Comparison of ENCODE assay signal across 8 mouse cellular contexts in genomic region chr4:117155020-117155791, GRCm38 (mm10). TPM values are rescaled to one million over a fixed set of nuclear protein-coding genes. Genes with fewer than 3 reads are reported as not detected.
DNase-seq lines count a peak whose midpoint lies in the region; ATAC-seq lines count a peak whose summit lies in the region.

No protein-coding gene starts in this region.

- DNase-seq in cerebellum, adult 9-11 months, result peak; percentile 28
- no peak for DNase-seq in cerebellum, adult 11 months
- DNase-seq in thymus, postnatal 0 days (ENCODE audit: low spot score), result peak; percentile 17
- no peak for DNase-seq in thymus, postnatal 4 days
- DNase-seq in intestine, embryonic 14.5 days (ENCODE audit: low spot score), result no peak
- no peak for DNase-seq in thymus, postnatal 10 days (ENCODE audit: low spot score in 2 of 2)

- ATAC-seq in intestine, embryonic 14.5 days (replicated peaks; ENCODE audit: low FRiP score, low TSS enrichment, low read depth), result no peak
- peak; percentile 29 for ATAC-seq in midbrain, embryonic 16.5 days
- no peak for ATAC-seq in monocyte, adult 5-6 weeks (replicated peaks; ENCODE audit: insufficient number of reproducible peaks, low FRiP score, low TSS enrichment, poor library complexity, severe bottlenecking)

- H3K36me3 ChIP-seq in intestine, embryonic 14.5 days (ENCODE audit: control insufficient read depth, insufficient read depth, low read length), result peaks cover 66% of the 10 kb centered on the region
- peaks cover 27% of the 10 kb centered on the region for H3K36me3 ChIP-seq in midbrain, embryonic 16.5 days (ENCODE audit: control insufficient read depth, insufficient read depth, low read length)

- peaks cover 5% of the 10 kb centered on the region; the same call in 1 of the 2 replicates for H3K4me1 ChIP-seq in intestine, embryonic 14.5 days (replicated peaks; ENCODE audit: control insufficient read depth, insufficient read depth, low read length)
- H3K4me1 ChIP-seq in midbrain, embryonic 16.5 days (ENCODE audit: control insufficient read depth, insufficient read depth, low read length), result peaks cover 12% of the 10 kb centered on the region

- H3K9me3 ChIP-seq in intestine, embryonic 14.5 days (ENCODE audit: control insufficient read depth, low read length), result no peaks in the 10 kb centered on the region
- no peaks in the 10 kb centered on the region for H3K9me3 ChIP-seq in midbrain, embryonic 16.5 days (replicated peaks; ENCODE audit: control insufficient read depth, low read length, poor library complexity, severe bottlenecking)

- H3K4me3 ChIP-seq in intestine, embryonic 14.5 days (ENCODE audit: low read depth, low read length), result peak overlapping the region; percentile 68
- peak overlapping the region; percentile 94 for H3K4me3 ChIP-seq in midbrain, embryonic 16.5 days (ENCODE audit: low read depth, low read length)

- H3K27me3 ChIP-seq in intestine, embryonic 14.5 days (replicated peaks; ENCODE audit: control insufficient read depth, insufficient read depth, low read length), result no peaks in the 10 kb centered on the region
- H3K27me3 ChIP-seq in midbrain, embryonic 16.5 days (ENCODE audit: control insufficient read depth, insufficient read depth, low read depth, low read length), result no peaks in the 10 kb centered on the region

- peak overlapping the region; percentile 94 for H3K27ac ChIP-seq in intestine, embryonic 14.5 days (ENCODE audit: low read depth)
- H3K27ac ChIP-seq in midbrain, embryonic 16.5 days (ENCODE audit: low read length), result peak overlapping the region; percentile 93

- H3K4me2 ChIP-seq in intestine, embryonic 14.5 days (ENCODE audit: low read length), result peak overlapping the region; percentile 56
- H3K4me2 ChIP-seq in midbrain, embryonic 16.5 days (ENCODE audit: low read length), result peak overlapping the region; percentile 86

- WGBS in intestine, embryonic 14.5 days, result 1% methylated on average over 44 of the region's 44 CpGs
- 2% methylated on average over 44 of the region's 44 CpGs for WGBS in midbrain, embryonic 16.5 days

- H3K9ac ChIP-seq in intestine, embryonic 14.5 days (ENCODE audit: low read length), result peak overlapping the region; percentile 95
- peak overlapping the region; percentile 99 for H3K9ac ChIP-seq in midbrain, embryonic 16.5 days (ENCODE audit: low read depth, low read length)

RNA-seq across cellular contexts. Expression of gene Rps8, which starts 0.8 kb away (rescaled TPM):
- polyA plus RNA-seq in thymus, postnatal 0 days (2015; fragmentation: Nextera tagmentation; extraction: Ambion mirVana), result 1,163 and 1,165 TPM in 2 replicates
- 1,373 and 1,522 TPM in 2 replicates for polyA plus RNA-seq in intestine, embryonic 14.5 days (2014; fragmentation: Nextera tagmentation; extraction: Ambion mirVana)
- 381 and 382 TPM in 2 replicates for polyA plus RNA-seq in midbrain, embryonic 16.5 days (2015; fragmentation: Nextera tagmentation; extraction: Ambion mirVana)
- 970 to 1,241 TPM (median 1,065 TPM) in 3 replicates for total RNA-seq in monocyte, adult 5-6 weeks (2017)

RNA-seq across cellular contexts. Expression of gene Plk3, which starts 21.4 kb away (rescaled TPM):
- 3.4 and 4.1 TPM in 2 replicates for polyA plus RNA-seq in thymus, postnatal 0 days (2015; fragmentation: Nextera tagmentation; extraction: Ambion mirVana)
- polyA plus RNA-seq in intestine, embryonic 14.5 days (2014; fragmentation: Nextera tagmentation; extraction: Ambion mirVana), result 3.1 and 3.7 TPM in 2 replicates
- polyA plus RNA-seq in midbrain, embryonic 16.5 days (2015; fragmentation: Nextera tagmentation; extraction: Ambion mirVana), result 18.7 TPM in 2 replicates
- 25.5 to 56.5 TPM (median 52.2 TPM) in 3 replicates for total RNA-seq in monocyte, adult 5-6 weeks (2017)

RNA-seq across cellular contexts. Expression of gene Kif2c, which starts 27.2 kb away (rescaled TPM):
- polyA plus RNA-seq in thymus, postnatal 0 days (2015; fragmentation: Nextera tagmentation; extraction: Ambion mirVana), result 52.2 and 56.1 TPM in 2 replicates
- 53.4 and 59.0 TPM in 2 replicates for polyA plus RNA-seq in intestine, embryonic 14.5 days (2014; fragmentation: Nextera tagmentation; extraction: Ambion mirVana)
- polyA plus RNA-seq in midbrain, embryonic 16.5 days (2015; fragmentation: Nextera tagmentation; extraction: Ambion mirVana), result 6.4 and 7.3 TPM in 2 replicates
- 0.68 to 1.9 TPM in 2 of 3 replicates, not detected in the other for total RNA-seq in monocyte, adult 5-6 weeks (2017)

RNA-seq across cellular contexts. Expression of gene Tctex1d4, which starts 28.6 kb away (rescaled TPM):
- polyA plus RNA-seq in thymus, postnatal 0 days (2015; fragmentation: Nextera tagmentation; extraction: Ambion mirVana), result 1.0 and 1.8 TPM in 2 replicates
- not detected in 2 replicates for polyA plus RNA-seq in intestine, embryonic 14.5 days (2014; fragmentation: Nextera tagmentation; extraction: Ambion mirVana)
- polyA plus RNA-seq in midbrain, embryonic 16.5 days (2015; fragmentation: Nextera tagmentation; extraction: Ambion mirVana), result 0.46 and 1.1 TPM in 2 replicates
- 3.4 TPM in 1 of 3 replicates, not detected in the others for total RNA-seq in monocyte, adult 5-6 weeks (2017)

RNA-seq across cellular contexts. Expression of gene Btbd19, which starts 29.7 kb away (rescaled TPM):
- polyA plus RNA-seq in thymus, postnatal 0 days (2015; fragmentation: Nextera tagmentation; extraction: Ambion mirVana), result 15.7 and 19.2 TPM in 2 replicates
- 6.6 and 7.2 TPM in 2 replicates for polyA plus RNA-seq in intestine, embryonic 14.5 days (2014; fragmentation: Nextera tagmentation; extraction: Ambion mirVana)
- polyA plus RNA-seq in midbrain, embryonic 16.5 days (2015; fragmentation: Nextera tagmentation; extraction: Ambion mirVana), result 3.9 and 4.0 TPM in 2 replicates
- 15.5 to 17.5 TPM (median 16.9 TPM) in 3 replicates for total RNA-seq in monocyte, adult 5-6 weeks (2017)

Comparison
In these comparisons a context has a peak if more than half of its experiments do, and no peak if none do; other contexts are left out.
1. DNase-seq: peak in cerebellum, adult 9-11 months (single experiment) and thymus, postnatal 0 days (single experiment); none in cerebellum, adult 11 months (single experiment), thymus, postnatal 4 days (single experiment), intestine, embryonic 14.5 days (single experiment) and thymus, postnatal 10 days (0 of 2).